21 mouse cellular contexts compared by ENCODE assay signal in the genomic region with DNA sequence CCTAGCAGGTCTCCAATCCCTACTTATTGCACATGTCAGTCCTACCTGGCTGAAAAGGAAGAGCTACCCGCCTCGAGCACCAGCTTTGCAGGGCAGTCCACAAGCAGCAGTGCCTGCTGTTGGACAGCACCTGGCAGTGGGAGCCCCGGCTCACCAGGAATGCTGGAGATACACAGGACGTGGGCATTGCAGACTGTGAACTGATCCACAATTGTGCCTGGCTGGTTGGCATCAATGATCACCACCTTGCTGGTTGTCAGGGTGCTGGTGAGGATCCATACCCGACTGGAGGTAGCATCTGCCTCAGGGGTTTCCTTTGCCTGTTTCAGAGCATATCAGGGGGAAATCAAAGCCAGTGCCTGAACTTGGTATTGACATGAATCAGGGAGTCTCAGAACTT. TPM values are rescaled to one million over a fixed set of nuclear protein-coding genes. Genes with fewer than 3 reads are reported as not detected.
A peak's percentile ranks its signal among the peaks of the same experiment; 100 is the strongest.
DNase-seq lines count a peak whose midpoint lies in the region; ATAC-seq and TF ChIP-seq lines count a peak whose summit lies in the region.
"Had no signal": no experiment of that assay in that cellular context is flagged by ENCODE, and none has a peak within 500 bp of the region (broad histone marks: within the 10 kb centered on the region; RNA-seq: fewer than 3 reads in every experiment).

No protein-coding gene starts in this region.

- 0 out of 2 replicates have a peak, but pooled peaks have one; percentile 0 for ATAC-seq in erythroblast, adult 5-6 weeks (replicated peaks; ENCODE audit: low FRiP score, poor library complexity, severe bottlenecking)
- no peak; the same call in 1 of the 2 replicates for ATAC-seq in liver, embryonic 13.5 days (ENCODE audit: low read depth)
- no peak for ATAC-seq in liver, postnatal 0 days
- ATAC-seq in megakaryocyte, adult 5-6 weeks (ENCODE audit: poor library complexity, severe bottlenecking): no peak
- no peak; the same call in 1 of the 2 replicates for ATAC-seq in erythroid progenitor cell, adult 5-6 weeks (replicated peaks; ENCODE audit: low FRiP score, poor library complexity, severe bottlenecking)
- ATAC-seq: CD4-positive, CD25-positive, alpha-beta regulatory T cell, adult 4 months; forebrain, embryonic 14.5 days had no signal

- H3K27ac ChIP-seq in layer of hippocampus, adult 2 months: peak overlapping the region; percentile 10; the same call in 1 of the 2 replicates
- peak overlapping the region; percentile 98 for H3K27ac ChIP-seq in liver, embryonic 13.5 days
- peak overlapping the region; percentile 89 for H3K27ac ChIP-seq in liver, postnatal 0 days (ENCODE audit: low read depth)
- H3K27ac ChIP-seq: embryonic facial prominence, embryonic 12.5 days; forebrain, embryonic 10.5 days; heart, adult 2 months; heart, embryonic 15.5 days; hindbrain, embryonic 10.5 days; hindbrain, embryonic 14.5 days had no signal

- no peak for DNase-seq in layer of hippocampus, adult 2 months (ENCODE audit: low spot score in 2 of 2)
- no peak for DNase-seq in layer of hippocampus, postnatal 14 days (ENCODE audit: low spot score in 2 of 2)
- DNase-seq in liver, embryonic 13.5 days: no peak
- DNase-seq in liver, postnatal 0 days: no peak
- DNase-seq in B cell, adult 2 months: no peak
- DNase-seq: adrenal gland, postnatal 10 days; cerebellum, adult 11-12 months; cerebellum, postnatal 10 days; gastrocnemius, postnatal 10 days; heart, adult 2 months; heart, postnatal 14 days had no signal

- peaks cover 99% of the 10 kb centered on the region for H3K36me3 ChIP-seq in liver, embryonic 13.5 days
- peaks cover 89% of the 10 kb centered on the region for H3K36me3 ChIP-seq in liver, postnatal 0 days (replicated peaks; ENCODE audit: insufficient read depth, low read length)

- no peak for TF ChIP-seq CTCF in layer of hippocampus, adult 2 months (conservative IDR thresholded peaks at IDR 0.05)
- no peak for TF ChIP-seq CTCF in liver, postnatal 0 days (IDR thresholded peaks at IDR 0.05; ENCODE audit: low read depth)

- 83% methylated on average over 5 of the region's 5 CpGs for WGBS in liver, embryonic 13.5 days (ENCODE audit: insufficient replicate concordance)
- 90% methylated on average over 5 of the region's 5 CpGs for WGBS in liver, postnatal 0 days (ENCODE audit: insufficient replicate concordance)

- H3K9me3 ChIP-seq in liver, embryonic 13.5 days (replicated peaks): no peaks in the 10 kb centered on the region
- H3K9me3 ChIP-seq in liver, postnatal 0 days (ENCODE audit: low read length): no peaks in the 10 kb centered on the region
- H3K9me3 ChIP-seq: embryonic facial prominence, embryonic 12.5 days; forebrain, embryonic 10.5 days; heart, embryonic 15.5 days; hindbrain, embryonic 10.5 days had no signal

- H3K9ac ChIP-seq in liver, embryonic 13.5 days: peak overlapping the region; percentile 64
- H3K9ac ChIP-seq in liver, postnatal 0 days (replicated peaks): 0 out of 2 replicates have a peak overlapping the region, but pooled peaks have one; percentile 5
- H3K9ac ChIP-seq: embryonic facial prominence, embryonic 12.5 days; heart, embryonic 15.5 days; hindbrain, embryonic 14.5 days had no signal

- H3K27me3 ChIP-seq in liver, embryonic 13.5 days: no peaks in the 10 kb centered on the region
- no peaks in the 10 kb centered on the region for H3K27me3 ChIP-seq in liver, postnatal 0 days (ENCODE audit: insufficient read depth, low read length)
- H3K27me3 ChIP-seq: embryonic facial prominence, embryonic 12.5 days; heart, embryonic 15.5 days had no signal

- no peak overlapping the region for H3K4me3 ChIP-seq in layer of hippocampus, adult 2 months
- H3K4me3 ChIP-seq in liver, embryonic 13.5 days (replicated peaks): peak overlapping the region; percentile 38; the same call in 1 of the 2 replicates
- H3K4me3 ChIP-seq in liver, postnatal 0 days (ENCODE audit: low read depth, low read length): no peak overlapping the region
- H3K4me3 ChIP-seq: embryonic facial prominence, embryonic 12.5 days; forebrain, embryonic 10.5 days; heart, adult 2 months; heart, embryonic 15.5 days; hindbrain, embryonic 10.5 days had no signal

- peaks cover 65% of the 10 kb centered on the region for H3K4me1 ChIP-seq in liver, embryonic 13.5 days (replicated peaks)
- H3K4me1 ChIP-seq in liver, postnatal 0 days (ENCODE audit: insufficient read depth): peaks cover 19% of the 10 kb centered on the region

- peak overlapping the region; percentile 61 for H3K4me2 ChIP-seq in liver, embryonic 13.5 days
- peak overlapping the region; percentile 56 for H3K4me2 ChIP-seq in liver, postnatal 0 days (ENCODE audit: low read depth, low read length)
- H3K4me2 ChIP-seq: embryonic facial prominence, embryonic 12.5 days; heart, embryonic 15.5 days; hindbrain, embryonic 14.5 days had no signal

- no peak for TF ChIP-seq EP300 in liver, postnatal 0 days (IDR thresholded peaks at IDR 0.05; ENCODE audit: low read depth)

RNA-seq across cellular contexts. Expression of gene Nme3, which starts 5.8 kb away (rescaled TPM):
- 10 to 100 TPM; 60.1 to 63.7 TPM for total RNA-seq in layer of hippocampus, adult 2 months (2021)
- 10 to 100 TPM; 48.6 to 53.8 TPM for total RNA-seq in layer of hippocampus, postnatal 14 days (2021)
- 15.0 and 18.3 TPM in 2 replicates for total RNA-seq in erythroblast, adult 5-6 weeks (2015; ENCODE audit: low replicate concordance)
- 29.1 and 32.2 TPM in 2 replicates for total RNA-seq in erythroblast, adult 5-6 weeks (2017; ENCODE audit: low replicate concordance)
- polyA plus RNA-seq in liver, embryonic 13.5 days (2015; fragmentation: Nextera tagmentation; extraction: Ambion mirVana): 65.6 and 66.8 TPM in 2 replicates
- 37.1 and 37.8 TPM in 2 replicates for polyA plus RNA-seq in liver, postnatal 0 days (2015; fragmentation: Nextera tagmentation; extraction: Ambion mirVana)
- 27.2 and 28.2 TPM in 2 replicates for total RNA-seq in megakaryocyte, adult 5-6 weeks (2015)
- 40.9 and 45.5 TPM in 2 replicates for total RNA-seq in megakaryocyte, adult 5-6 weeks (2017)
- 151 and 169 TPM in 2 replicates for total RNA-seq in erythroid progenitor cell, adult 5-6 weeks (2015; ENCODE audit: low replicate concordance)
- 95.5 and 101 TPM in 2 replicates for total RNA-seq in erythroid progenitor cell, adult 5-6 weeks (2017; ENCODE audit: low replicate concordance)

RNA-seq across cellular contexts. Expression of gene Mrps34, which starts 7.2 kb away (rescaled TPM):
- 10 to 100 TPM; 80.4 to 85.1 TPM for total RNA-seq in layer of hippocampus, adult 2 months (2021)
- 10 to 100 TPM; 73.0 to 76.3 TPM for total RNA-seq in layer of hippocampus, postnatal 14 days (2021)
- total RNA-seq in erythroblast, adult 5-6 weeks (2015; ENCODE audit: low replicate concordance): 4.8 and 7.1 TPM in 2 replicates
- 2.0 and 5.0 TPM in 2 replicates for total RNA-seq in erythroblast, adult 5-6 weeks (2017; ENCODE audit: low replicate concordance)
- polyA plus RNA-seq in liver, embryonic 13.5 days (2015; fragmentation: Nextera tagmentation; extraction: Ambion mirVana): 84.2 TPM in 2 replicates
- polyA plus RNA-seq in liver, postnatal 0 days (2015; fragmentation: Nextera tagmentation; extraction: Ambion mirVana): 99.6 and 101 TPM in 2 replicates
- total RNA-seq in megakaryocyte, adult 5-6 weeks (2015): 30.0 and 30.1 TPM in 2 replicates
- 12.9 and 18.9 TPM in 2 replicates for total RNA-seq in megakaryocyte, adult 5-6 weeks (2017)
- total RNA-seq in erythroid progenitor cell, adult 5-6 weeks (2015; ENCODE audit: low replicate concordance): 8.3 and 9.6 TPM in 2 replicates
- total RNA-seq in erythroid progenitor cell, adult 5-6 weeks (2017; ENCODE audit: low replicate concordance): 9.1 and 19.4 TPM in 2 replicates

RNA-seq across cellular contexts. Expression of gene Eme2, which starts 7.2 kb away (rescaled TPM):
- total RNA-seq in layer of hippocampus, adult 2 months (2021): 10 to 100 TPM; 66.9 to 72.7 TPM
- total RNA-seq in layer of hippocampus, postnatal 14 days (2021): 10 to 100 TPM; 66.9 to 83.2 TPM
- total RNA-seq in erythroblast, adult 5-6 weeks (2015; ENCODE audit: low replicate concordance): 7.1 and 8.6 TPM in 2 replicates
- total RNA-seq in erythroblast, adult 5-6 weeks (2017; ENCODE audit: low replicate concordance): 10.9 and 12.4 TPM in 2 replicates
- 13.8 and 14.6 TPM in 2 replicates for polyA plus RNA-seq in liver, embryonic 13.5 days (2015; fragmentation: Nextera tagmentation; extraction: Ambion mirVana)
- 11.3 and 11.9 TPM in 2 replicates for polyA plus RNA-seq in liver, postnatal 0 days (2015; fragmentation: Nextera tagmentation; extraction: Ambion mirVana)
- total RNA-seq in megakaryocyte, adult 5-6 weeks (2015): 2.2 and 5.8 TPM in 2 replicates
- 13.5 and 17.4 TPM in 2 replicates for total RNA-seq in megakaryocyte, adult 5-6 weeks (2017)
- 6.3 and 14.4 TPM in 2 replicates for total RNA-seq in erythroid progenitor cell, adult 5-6 weeks (2015; ENCODE audit: low replicate concordance)
- total RNA-seq in erythroid progenitor cell, adult 5-6 weeks (2017; ENCODE audit: low replicate concordance): 12.7 and 24.5 TPM in 2 replicates

RNA-seq across cellular contexts. Expression of gene Spsb3, which starts 15.7 kb away (rescaled TPM):
- 10 to 100 TPM; 43.6 to 45.0 TPM for total RNA-seq in layer of hippocampus, adult 2 months (2021)
- 10 to 100 TPM; 40.9 to 41.2 TPM for total RNA-seq in layer of hippocampus, postnatal 14 days (2021)
- 20.4 and 49.3 TPM in 2 replicates for total RNA-seq in erythroblast, adult 5-6 weeks (2015; ENCODE audit: low replicate concordance)
- 28.2 and 35.1 TPM in 2 replicates for total RNA-seq in erythroblast, adult 5-6 weeks (2017; ENCODE audit: low replicate concordance)
- 37.9 and 38.4 TPM in 2 replicates for polyA plus RNA-seq in liver, embryonic 13.5 days (2015; fragmentation: Nextera tagmentation; extraction: Ambion mirVana)
- polyA plus RNA-seq in liver, postnatal 0 days (2015; fragmentation: Nextera tagmentation; extraction: Ambion mirVana): 43.5 and 45.5 TPM in 2 replicates
- 17.1 and 19.8 TPM in 2 replicates for total RNA-seq in megakaryocyte, adult 5-6 weeks (2015)
- total RNA-seq in megakaryocyte, adult 5-6 weeks (2017): 11.1 and 11.9 TPM in 2 replicates
- 84.0 and 90.5 TPM in 2 replicates for total RNA-seq in erythroid progenitor cell, adult 5-6 weeks (2015; ENCODE audit: low replicate concordance)
- 47.5 and 65.7 TPM in 2 replicates for total RNA-seq in erythroid progenitor cell, adult 5-6 weeks (2017; ENCODE audit: low replicate concordance)

RNA-seq across cellular contexts. Expression of gene Nubp2, which starts 16.0 kb away (rescaled TPM):
- total RNA-seq in layer of hippocampus, adult 2 months (2021): 10 to 100 TPM; 34.3 to 35.8 TPM
- 10 to 100 TPM; 37.7 to 43.4 TPM for total RNA-seq in layer of hippocampus, postnatal 14 days (2021)
- 25.4 and 31.6 TPM in 2 replicates for total RNA-seq in erythroblast, adult 5-6 weeks (2015; ENCODE audit: low replicate concordance)
- 10.6 and 11.4 TPM in 2 replicates for total RNA-seq in erythroblast, adult 5-6 weeks (2017; ENCODE audit: low replicate concordance)
- 89.3 and 93.2 TPM in 2 replicates for polyA plus RNA-seq in liver, embryonic 13.5 days (2015; fragmentation: Nextera tagmentation; extraction: Ambion mirVana)
- polyA plus RNA-seq in liver, postnatal 0 days (2015; fragmentation: Nextera tagmentation; extraction: Ambion mirVana): 41.5 and 46.4 TPM in 2 replicates
- 74.4 and 76.3 TPM in 2 replicates for total RNA-seq in megakaryocyte, adult 5-6 weeks (2015)
- total RNA-seq in megakaryocyte, adult 5-6 weeks (2017): 39.8 and 43.2 TPM in 2 replicates
- total RNA-seq in erythroid progenitor cell, adult 5-6 weeks (2015; ENCODE audit: low replicate concordance): 31.9 and 50.8 TPM in 2 replicates
- 35.0 and 44.1 TPM in 2 replicates for total RNA-seq in erythroid progenitor cell, adult 5-6 weeks (2017; ENCODE audit: low replicate concordance)

Comparison
In these comparisons a context has a peak if more than half of its experiments do, and no peak if none do; other contexts are left out.
1. H3K27ac ChIP-seq: peak in every context shown above with its lines; median percentile 98 in liver, embryonic 13.5 days; 89 in liver, postnatal 0 days; 10 in layer of hippocampus, adult 2 months.